Mouse (Mus musculus) limb, embryonic 11.5 days (tissue): ENCODE data around the gene Lpar3. TPM values are rescaled to one million over a fixed set of nuclear protein-coding genes. Genes with fewer than 3 reads are reported as not detected.

Experiments used
- ATAC-seq: fragments of 200-750 bp; cut with Nextera tagmentation; 2 replicates; pipeline ENCODE4 v1.8.0; 2017; ENCODE audit warnings: low read depth; ENCODE audit not compliant: insufficient number of reproducible peaks, low FRiP score, low TSS enrichment
- DNase-seq: peaks from one replicate; pipeline ENCODE4 v3.0.0-alpha.2; 2015; ENCODE audit warnings: low spot score
- H3K27ac ChIP-seq: fragments of 300-500 bp; sonication (generic); replicated peaks from 2 replicates; pipeline ENCODE4 v1.5.1; 2014; ENCODE audit warnings: low read depth, mild to moderate bottlenecking, low read length
- H3K27me3 ChIP-seq: fragments of 300-500 bp; sonication (generic); 2 replicates; pipeline ENCODE4 v1.6.1; 2014; ENCODE audit warnings: mild to moderate bottlenecking, low read length, mixed read lengths; ENCODE audit not compliant: control insufficient read depth, insufficient read depth
- H3K36me3 ChIP-seq: fragments of 300-500 bp; sonication (generic); 2 replicates; pipeline ENCODE4 v1.6.1; 2014; ENCODE audit warnings: mild to moderate bottlenecking, low read length, moderate library complexity, mixed read lengths; ENCODE audit not compliant: control insufficient read depth, insufficient read depth
- H3K4me1 ChIP-seq: fragments of 300-500 bp; sonication (generic); 2 replicates; pipeline ENCODE4 v1.6.1; 2014; ENCODE audit warnings: low read length, mixed read lengths; ENCODE audit not compliant: control insufficient read depth, insufficient read depth
- H3K4me2 ChIP-seq: fragments of 300-500 bp; sonication (generic); 2 replicates; pipeline ENCODE4 v1.6.1; 2014; ENCODE audit warnings: low read depth, mild to moderate bottlenecking, moderate library complexity; ENCODE audit not compliant: severe bottlenecking
- H3K4me3 ChIP-seq: fragments of 300-500 bp; sonication (generic); 2 replicates; pipeline ENCODE4 v1.5.1; 2014; ENCODE audit warnings: low read depth, low read length
- H3K9ac ChIP-seq: fragments of 300-500 bp; sonication (generic); 2 replicates; pipeline ENCODE4 v1.6.1; 2014; ENCODE audit warnings: mild to moderate bottlenecking, low read length
- H3K9me3 ChIP-seq: fragments of 300-500 bp; sonication (generic); 2 replicates; pipeline ENCODE4 v1.6.1; 2016; ENCODE audit warnings: low read length; ENCODE audit not compliant: control insufficient read depth
- whole genome bisulfite sequencing: fragments of 180-500 bp; shearing (Covaris S2); extraction: QIAGEN DNeasy Blood & Tissue Kit; methylation state at CpG from one replicate; pipeline ENCODE4 v1.1.7; 2014; 5-methylcytosine and 5-hydroxymethylcytosine counted together
- polyA plus RNA-seq: library from polyadenylated mRNA; unstranded; fragments of >200 nt; fragmentation: Nextera tagmentation; extraction: Ambion mirVana; gene quantifications from 2 replicates; pipeline ENCODE4 v1.2.1, GENCODE M21; 2014

Gene Lpar3
- polyA plus RNA-seq, 1 experiment from 2014 or later: 0.51 TPM

DNA sequence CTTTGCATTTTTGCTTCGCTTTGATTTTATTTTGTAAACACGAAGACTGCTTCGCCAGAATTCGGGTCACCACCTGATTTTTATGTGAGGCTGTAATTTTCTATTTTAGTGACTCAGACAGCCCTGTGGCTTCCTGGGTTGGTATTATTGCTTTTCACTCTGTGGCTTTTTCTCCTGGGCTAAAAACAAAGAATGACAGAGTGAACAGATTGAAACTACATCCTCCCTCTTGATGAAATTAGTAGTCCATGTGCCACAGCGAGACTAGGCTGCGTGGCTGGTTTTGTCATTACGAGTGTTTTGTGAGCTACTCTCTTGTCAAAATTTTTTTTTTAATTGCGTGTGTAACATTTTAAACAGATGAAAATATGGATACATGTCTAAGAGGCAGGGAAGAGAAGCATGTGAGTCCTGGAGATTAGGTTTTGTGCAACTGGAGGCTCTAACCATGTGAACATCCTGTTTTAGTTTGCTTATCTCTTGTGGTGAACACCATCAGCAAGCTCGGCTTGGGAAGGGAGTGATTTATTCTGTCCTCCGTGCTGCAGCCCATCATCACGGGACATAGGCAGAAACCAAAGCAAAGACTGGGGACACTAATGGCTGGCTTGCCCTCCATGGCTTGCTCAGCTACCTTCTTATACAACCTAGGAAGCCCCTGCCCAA lies 54.7 kb downstream of the Lpar3 start:
- DNase-seq (no peak), ATAC-seq (no peak)
- H3K4me2 ChIP-seq: no peak overlapping the region
- H3K27ac ChIP-seq: no peak overlapping the region
- H3K9me3 ChIP-seq: no peaks in the 10 kb centered on the region
- no peak overlapping the region for H3K9ac ChIP-seq
- no peaks in the 10 kb centered on the region for H3K36me3 ChIP-seq
- no peaks in the 10 kb centered on the region for H3K27me3 ChIP-seq
- 62% methylated on average over 11 of the region's 11 CpGs for WGBS
- peaks cover 4% of the 10 kb centered on the region; the same call in 1 of the 2 replicates for H3K4me1 ChIP-seq
- H3K4me3 ChIP-seq: no peak overlapping the region

DNA sequence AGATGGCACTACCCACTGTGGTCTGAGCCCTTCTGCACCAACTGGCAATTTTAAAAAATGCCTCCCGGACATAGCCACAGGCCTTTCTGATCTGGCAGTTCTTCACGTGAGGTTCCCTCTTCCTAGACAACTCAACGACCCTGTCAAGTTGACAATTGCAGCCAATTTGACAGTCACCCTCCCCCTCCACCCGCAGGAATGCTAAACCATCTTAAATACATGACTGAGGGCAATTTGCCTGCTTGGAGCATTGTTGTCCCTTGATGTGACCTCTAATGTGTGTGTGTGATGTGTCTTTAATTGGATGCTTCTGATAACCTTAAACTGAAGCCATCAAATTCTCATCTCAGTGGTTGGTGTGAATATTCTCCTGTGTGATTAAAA lies 55.3 kb downstream of the Lpar3 start:
- H3K9ac ChIP-seq: no peak overlapping the region
- peaks cover 4% of the 10 kb centered on the region; the same call in 1 of the 2 replicates for H3K4me1 ChIP-seq
- H3K36me3 ChIP-seq: no peaks in the 10 kb centered on the region
- H3K4me3 ChIP-seq: no peak overlapping the region
- no peak overlapping the region for H3K27ac ChIP-seq
- 35% methylated on average over 4 of the region's 4 CpGs for WGBS
- no peak for DNase-seq
- H3K4me2 ChIP-seq: no peak overlapping the region
- ATAC-seq: no peak
- no peaks in the 10 kb centered on the region for H3K27me3 ChIP-seq
- H3K9me3 ChIP-seq: no peaks in the 10 kb centered on the region

DNA sequence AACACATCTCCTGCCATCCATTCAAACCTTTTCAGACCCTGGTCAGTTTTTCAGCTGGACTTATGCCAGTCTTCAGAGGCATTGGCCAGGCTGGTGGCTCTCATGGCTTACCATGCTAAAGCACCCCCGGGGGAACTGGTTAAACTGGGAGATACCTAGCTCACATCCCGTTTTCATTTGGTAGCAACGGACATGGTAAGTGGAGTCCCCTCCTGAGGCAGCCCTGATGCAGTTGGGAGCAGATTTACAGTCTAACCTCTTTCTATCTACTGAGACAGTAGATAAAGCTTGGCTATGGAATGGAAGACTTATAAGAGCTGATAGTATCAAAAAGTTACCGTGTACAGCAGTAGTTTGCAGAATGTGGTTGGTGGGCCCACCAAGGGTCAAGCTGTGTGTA lies 56.2 kb downstream of the Lpar3 start:
- Histone ChIP-seq H3K27me3 (no peaks in the 10 kb centered on the region), H3K9ac (no peak overlapping the region), H3K4me2 (no peak overlapping the region), H3K36me3 (no peaks in the 10 kb centered on the region), H3K4me3 (no peak overlapping the region), H3K9me3 (no peaks in the 10 kb centered on the region), H3K4me1 (peaks cover 4% of the 10 kb centered on the region; the same call in 1 of the 2 replicates), H3K27ac (no peak overlapping the region)
- WGBS: 90% methylated on average over 4 of the region's 4 CpGs
- no peak for DNase-seq
- no peak for ATAC-seq

DNA sequence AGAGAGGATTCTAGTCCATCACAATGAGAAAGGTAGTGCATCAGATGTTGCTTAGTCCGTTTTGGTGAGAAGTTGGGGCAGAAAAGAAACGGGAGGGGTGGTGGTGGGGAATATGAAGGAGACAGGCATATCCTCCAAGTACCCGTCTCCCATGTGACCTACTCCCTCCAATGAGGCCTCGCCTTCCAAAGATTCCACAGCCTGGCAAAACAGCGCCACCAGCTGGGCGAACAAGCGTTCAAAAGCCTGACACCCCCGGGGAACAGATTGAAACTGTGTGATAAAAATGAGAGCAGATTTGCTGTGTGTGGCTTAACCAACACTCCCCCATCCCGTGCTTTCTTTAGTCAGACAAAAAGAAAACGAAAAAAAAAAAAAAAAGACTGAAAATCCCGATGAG lies 56.7 kb downstream of the Lpar3 start:
- WGBS: 85% methylated on average over 11 of the region's 11 CpGs
- no peak overlapping the region for H3K27ac ChIP-seq
- peaks cover 4% of the 10 kb centered on the region; the same call in 1 of the 2 replicates for H3K4me1 ChIP-seq

DNA sequence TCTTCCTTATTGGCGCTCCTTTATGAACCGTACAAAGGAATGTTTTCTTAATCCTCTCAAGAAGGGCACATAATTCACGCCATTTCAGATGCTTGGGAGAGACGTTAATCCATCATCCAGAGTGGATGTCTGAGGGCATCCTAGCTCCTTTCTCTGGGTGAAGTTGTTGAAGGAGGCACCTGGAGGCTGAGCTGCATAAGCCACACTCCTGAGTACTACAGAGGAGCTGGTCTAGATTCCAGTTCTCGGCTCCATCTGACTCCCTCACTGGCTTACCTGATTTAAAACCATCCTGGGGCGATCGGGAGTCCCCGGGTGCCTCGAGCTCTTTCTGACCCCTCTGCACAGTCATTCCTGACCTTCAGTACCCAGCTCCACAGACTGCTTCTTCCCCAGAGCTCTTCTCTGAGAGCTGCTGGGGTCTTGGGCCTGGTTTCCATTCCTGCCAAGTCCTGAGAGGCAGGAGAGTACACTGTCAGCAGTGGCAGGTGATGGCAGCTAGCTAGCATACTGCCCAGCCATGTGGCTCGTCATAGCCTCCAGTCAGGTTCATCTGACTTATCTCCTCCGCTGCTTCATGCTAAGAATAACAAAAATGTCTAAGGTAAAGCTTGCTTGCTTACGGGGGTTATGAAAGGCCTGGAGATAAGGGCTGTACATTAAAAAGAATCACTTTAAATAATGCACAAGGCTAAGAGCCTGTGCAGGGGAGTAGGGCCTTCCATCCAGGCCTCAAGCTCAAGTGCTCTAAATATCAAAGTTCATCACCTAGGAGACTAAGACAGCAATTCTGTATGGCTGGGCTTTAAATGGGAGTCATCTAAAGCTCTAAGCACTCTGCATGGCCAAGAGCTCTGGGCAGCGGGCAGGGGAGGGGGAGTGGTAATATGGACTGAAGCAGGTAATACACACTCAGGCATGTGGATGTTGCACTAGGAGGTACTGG lies 57.7 kb downstream of the Lpar3 start:
- ATAC-seq (no peak), DNase-seq (no peak)
- Histone ChIP-seq H3K27ac (no peak overlapping the region), H3K4me1 (no peaks in the 10 kb centered on the region; the same call in 1 of the 2 replicates), H3K9me3 (no peaks in the 10 kb centered on the region), H3K4me3 (no peak overlapping the region), H3K4me2 (no peak overlapping the region), H3K36me3 (no peaks in the 10 kb centered on the region), H3K9ac (no peak overlapping the region), H3K27me3 (no peaks in the 10 kb centered on the region)
- 79% methylated on average over 13 of the region's 13 CpGs for whole genome bisulfite sequencing

More for the DNA sequence above, 56.7 kb downstream of the Lpar3 start:
- Histone ChIP-seq H3K9ac (no peak overlapping the region), H3K4me3 (no peak overlapping the region), H3K36me3 (no peaks in the 10 kb centered on the region), H3K9me3 (no peaks in the 10 kb centered on the region), H3K27me3 (no peaks in the 10 kb centered on the region), H3K4me2 (no peak overlapping the region)
- no peak for DNase-seq
- no peak for ATAC-seq

DNA sequence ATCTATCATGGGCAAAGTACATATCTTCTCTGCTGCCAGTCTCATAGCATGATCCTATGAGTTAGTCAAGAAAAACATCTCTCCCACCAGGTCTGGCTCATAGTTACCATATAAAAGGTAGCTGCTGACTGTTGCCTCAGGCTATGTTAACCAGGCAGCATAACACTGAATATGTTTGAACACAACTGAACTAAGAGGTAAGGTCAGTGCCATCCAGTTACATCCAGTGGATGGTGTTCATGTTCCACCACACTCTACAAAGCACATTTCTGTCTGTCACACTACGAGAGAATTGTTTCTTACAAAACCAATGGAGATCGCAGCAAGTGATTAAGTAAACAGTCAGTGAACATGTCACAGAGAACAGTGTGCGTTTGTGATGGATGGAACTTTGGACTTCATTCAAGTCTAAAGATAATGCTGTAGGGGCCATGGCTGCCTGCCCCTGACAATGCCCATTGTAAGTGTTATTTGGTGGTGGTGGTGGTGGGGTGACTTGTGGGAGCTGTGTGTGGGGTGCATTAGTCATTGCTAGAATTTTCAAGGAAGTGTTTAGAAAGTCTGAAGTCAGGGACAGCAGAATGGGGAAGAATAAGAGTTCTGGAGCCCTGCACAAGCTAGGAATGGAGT lies 63.1 kb downstream of the Lpar3 start:
- Histone ChIP-seq H3K36me3 (no peaks in the 10 kb centered on the region), H3K27ac (no peak overlapping the region), H3K4me2 (no peak overlapping the region), H3K9me3 (no peaks in the 10 kb centered on the region), H3K4me1 (no peaks in the 10 kb centered on the region), H3K4me3 (no peak overlapping the region), H3K9ac (no peak overlapping the region), H3K27me3 (no peaks in the 10 kb centered on the region)
- no peak for ATAC-seq
- DNase-seq: no peak
- WGBS: 85% methylated on average over 3 of the region's 3 CpGs

DNA sequence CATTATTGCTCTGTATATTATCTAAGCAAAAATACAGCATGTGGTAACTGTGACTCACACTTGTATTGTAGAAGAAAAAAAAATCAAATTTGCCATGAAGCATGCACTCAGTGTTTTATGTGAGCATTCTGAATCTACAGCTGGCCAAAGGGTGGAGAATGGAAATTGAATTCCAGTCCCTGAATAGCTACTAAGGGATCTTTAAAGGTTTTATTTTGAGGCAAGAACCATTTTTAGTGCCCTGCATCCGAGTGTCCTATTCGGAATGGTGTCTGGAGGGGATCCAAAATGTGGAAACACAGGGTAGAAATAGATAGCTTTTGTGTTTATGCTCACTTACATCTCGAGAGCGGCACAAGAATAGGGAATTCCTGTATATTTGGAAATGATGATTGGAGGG lies 65.4 kb downstream of the Lpar3 start:
- no peak for ATAC-seq
- 92% methylated on average over 4 of the region's 4 CpGs for WGBS
- Histone ChIP-seq H3K4me3 (no peak overlapping the region), H3K27me3 (no peaks in the 10 kb centered on the region), H3K27ac (no peak overlapping the region), H3K9me3 (no peaks in the 10 kb centered on the region), H3K36me3 (no peaks in the 10 kb centered on the region), H3K9ac (no peak overlapping the region), H3K4me1 (no peaks in the 10 kb centered on the region), H3K4me2 (no peak overlapping the region)
- DNase-seq: no peak

DNA sequence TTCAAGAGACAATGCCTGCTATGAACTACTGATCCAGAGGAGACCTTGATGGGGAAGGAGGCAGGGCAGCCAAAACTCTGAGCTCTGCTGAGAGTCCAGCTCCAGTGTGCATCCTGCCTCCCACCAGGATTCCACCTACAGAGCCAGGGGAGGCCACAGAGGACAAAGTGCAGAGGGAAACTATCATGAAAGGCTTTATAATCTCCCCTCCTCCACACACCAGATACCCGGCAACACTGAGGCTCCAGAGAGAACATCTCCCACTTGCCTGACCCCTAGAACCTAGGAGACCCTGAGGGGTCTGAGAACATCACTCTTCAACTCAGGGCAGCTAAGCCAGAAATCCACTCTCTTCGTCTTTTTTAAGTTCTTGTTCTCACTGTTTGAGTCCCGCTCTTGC lies 71.2 kb downstream of the Lpar3 start:
- 83% methylated on average over 3 of the region's 3 CpGs for WGBS
- Histone ChIP-seq H3K4me1 (no peaks in the 10 kb centered on the region), H3K9ac (no peak overlapping the region), H3K27ac (no peak overlapping the region), H3K36me3 (no peaks in the 10 kb centered on the region), H3K4me3 (no peak overlapping the region), H3K27me3 (no peaks in the 10 kb centered on the region), H3K9me3 (no peaks in the 10 kb centered on the region), H3K4me2 (no peak overlapping the region)
- ATAC-seq (no peak), DNase-seq (no peak)
